Mouse (Mus musculus): Measurements from ENCODE around the gene Timm17b. TPM values are rescaled to one million over a fixed set of nuclear protein-coding genes. Genes with fewer than 3 reads are reported as not detected.

Gene Timm17b
- polyA plus RNA-seq, 1 experiment from 2014 or later = 118 TPM

GRCm38 (mm10) chrX:7919601-7920383, 20.6 kb downstream of the Timm17b start, which contains the start of gene Pcsk1n:
Gene Pcsk1n (plus strand): TSS chrX:7919822.
- no peak for DNase-seq (ENCODE audit: low spot score)

GRCm38 (mm10) chrX:7922032-7922431, 22.9 kb downstream of the Timm17b start:
- DNase-seq (ENCODE audit: low spot score) = no peak

- DNase-seq (ENCODE audit: low spot score) = no peak
Measured at GRCm38 (mm10) chrX:7926266-7926665, 27.1 kb downstream of the Timm17b start.

GRCm38 (mm10) chrX:7927116-7927515, 28.0 kb downstream of the Timm17b start:
- no peak for DNase-seq (ENCODE audit: low spot score)

GRCm38 (mm10) chrX:7928270-7928790, 29.2 kb downstream of the Timm17b start, which contains the start of gene Eras:
Gene Eras (minus strand): TSS chrX:7928607.
- DNase-seq (ENCODE audit: low spot score) = no peak

GRCm38 (mm10) chrX:7936874-7937273, 37.7 kb downstream of the Timm17b start:
- DNase-seq (ENCODE audit: low spot score) = no peak

GRCm38 (mm10) chrX:7937667-7938066, 38.5 kb downstream of the Timm17b start:
- no peak for DNase-seq (ENCODE audit: low spot score)

GRCm38 (mm10) chrX:7945618-7946017, 46.5 kb downstream of the Timm17b start:
- DNase-seq (ENCODE audit: low spot score) = no peak

GRCm38 (mm10) chrX:7947108-7947899, 48.1 kb downstream of the Timm17b start, which contains the start of gene Hdac6:
Gene Hdac6 (minus strand): TSS chrX:7947889.
- no peak for DNase-seq (ENCODE audit: low spot score)

GRCm38 (mm10) chrX:7947900-7948492, 48.8 kb downstream of the Timm17b start:
- peak; percentile 87 for DNase-seq (ENCODE audit: low spot score)

- no peak for DNase-seq (ENCODE audit: low spot score)
Measured at GRCm38 (mm10) chrX:7950091-7950490, 50.9 kb downstream of the Timm17b start.

Other genes with a start within 250 kb of the Timm17b start
- gene Prickle3, start 242.1 kb upstream of the Timm17b start, polyA plus RNA-seq (2015; fragmentation: Nextera tagmentation; extraction: Ambion mirVana) = 5.3 and 6.2 TPM in 2 replicates
- gene Plp2, start 228.0 kb upstream of the Timm17b start, polyA plus RNA-seq (2015; fragmentation: Nextera tagmentation; extraction: Ambion mirVana) = 81.2 and 84.1 TPM in 2 replicates
- gene Magix, start 218.1 kb upstream of the Timm17b start, polyA plus RNA-seq (2015; fragmentation: Nextera tagmentation; extraction: Ambion mirVana) = 0.49 and 0.55 TPM in 2 replicates
- 28.8 and 28.9 TPM in 2 replicates for gene Gpkow, start 202.2 kb upstream of the Timm17b start, polyA plus RNA-seq (2015; fragmentation: Nextera tagmentation; extraction: Ambion mirVana)
- gene Wdr45, start 185.0 kb upstream of the Timm17b start, polyA plus RNA-seq (2015; fragmentation: Nextera tagmentation; extraction: Ambion mirVana) = 42.2 and 45.5 TPM in 2 replicates
- gene Gm45208, start 177.1 kb upstream of the Timm17b start, polyA plus RNA-seq (2015; fragmentation: Nextera tagmentation; extraction: Ambion mirVana) = 0.46 and 1.0 TPM in 2 replicates
- 14.7 and 20.6 TPM in 2 replicates for gene Praf2, start 170.9 kb upstream of the Timm17b start, polyA plus RNA-seq (2015; fragmentation: Nextera tagmentation; extraction: Ambion mirVana)
- 6.7 and 8.2 TPM in 2 replicates for gene Ccdc120, start 148.5 kb upstream of the Timm17b start, polyA plus RNA-seq (2015; fragmentation: Nextera tagmentation; extraction: Ambion mirVana)
- 11.4 TPM in 2 replicates for gene Tfe3, start 136.8 kb upstream of the Timm17b start, polyA plus RNA-seq (2015; fragmentation: Nextera tagmentation; extraction: Ambion mirVana)
- 40.2 and 48.1 TPM in 2 replicates for gene Gripap1, start 109.6 kb upstream of the Timm17b start, polyA plus RNA-seq (2015; fragmentation: Nextera tagmentation; extraction: Ambion mirVana)
- 0.12 and 0.18 TPM in 2 replicates for gene Kcnd1, start 77.1 kb upstream of the Timm17b start, polyA plus RNA-seq (2015; fragmentation: Nextera tagmentation; extraction: Ambion mirVana)
- gene Otud5, start 58.0 kb upstream of the Timm17b start, polyA plus RNA-seq (2015; fragmentation: Nextera tagmentation; extraction: Ambion mirVana) = 55.0 and 55.6 TPM in 2 replicates
- 14.0 and 14.5 TPM in 2 replicates for gene Pim2, start 21.1 kb upstream of the Timm17b start, polyA plus RNA-seq (2015; fragmentation: Nextera tagmentation; extraction: Ambion mirVana)
- gene Slc35a2, start 15.3 kb upstream of the Timm17b start, polyA plus RNA-seq (2015; fragmentation: Nextera tagmentation; extraction: Ambion mirVana) = 24.5 and 28.3 TPM in 2 replicates
- gene Pqbp1, start 88 bp upstream of the Timm17b start, polyA plus RNA-seq (2015; fragmentation: Nextera tagmentation; extraction: Ambion mirVana) = 142 and 154 TPM in 2 replicates
- not detected in 2 replicates for gene Gm10491, start 8.5 kb downstream of the Timm17b start, polyA plus RNA-seq (2015; fragmentation: Nextera tagmentation; extraction: Ambion mirVana)
- gene Gm10490, start 10.2 kb downstream of the Timm17b start, polyA plus RNA-seq (2015; fragmentation: Nextera tagmentation; extraction: Ambion mirVana) = not detected in 2 replicates
- 0.18 and 0.21 TPM in 2 replicates for gene Pcsk1n, start 20.5 kb downstream of the Timm17b start, polyA plus RNA-seq (2015; fragmentation: Nextera tagmentation; extraction: Ambion mirVana)
- not detected in 2 replicates for gene Eras, start 29.2 kb downstream of the Timm17b start, polyA plus RNA-seq (2015; fragmentation: Nextera tagmentation; extraction: Ambion mirVana)
- 10.0 and 10.3 TPM in 2 replicates for gene Hdac6, start 48.5 kb downstream of the Timm17b start, polyA plus RNA-seq (2015; fragmentation: Nextera tagmentation; extraction: Ambion mirVana)
- 2.9 and 3.1 TPM in 2 replicates for gene Gata1, start 78.7 kb downstream of the Timm17b start, polyA plus RNA-seq (2015; fragmentation: Nextera tagmentation; extraction: Ambion mirVana)
- 0.27 TPM in 1 of 2 replicates, not detected in the other for gene Glod5, start 119.1 kb downstream of the Timm17b start, polyA plus RNA-seq (2015; fragmentation: Nextera tagmentation; extraction: Ambion mirVana)
- gene Suv39h1, start 175.4 kb downstream of the Timm17b start, polyA plus RNA-seq (2015; fragmentation: Nextera tagmentation; extraction: Ambion mirVana) = 60.7 and 62.4 TPM in 2 replicates
- gene Was, start 191.1 kb downstream of the Timm17b start, polyA plus RNA-seq (2015; fragmentation: Nextera tagmentation; extraction: Ambion mirVana) = 13.7 and 18.2 TPM in 2 replicates
- gene Wdr13, start 233.5 kb downstream of the Timm17b start, polyA plus RNA-seq (2015; fragmentation: Nextera tagmentation; extraction: Ambion mirVana) = 10.9 and 13.3 TPM in 2 replicates
- 1,171 and 1,412 TPM in 2 replicates for gene Rbm3, start 246.5 kb downstream of the Timm17b start, polyA plus RNA-seq (2015; fragmentation: Nextera tagmentation; extraction: Ambion mirVana)